Mouse (Mus musculus): ENCODE measurements around the gene Lhx9.
A peak's percentile ranks its signal among the peaks of the same experiment; 100 is the strongest.

The Lhx9 gene

DNA sequence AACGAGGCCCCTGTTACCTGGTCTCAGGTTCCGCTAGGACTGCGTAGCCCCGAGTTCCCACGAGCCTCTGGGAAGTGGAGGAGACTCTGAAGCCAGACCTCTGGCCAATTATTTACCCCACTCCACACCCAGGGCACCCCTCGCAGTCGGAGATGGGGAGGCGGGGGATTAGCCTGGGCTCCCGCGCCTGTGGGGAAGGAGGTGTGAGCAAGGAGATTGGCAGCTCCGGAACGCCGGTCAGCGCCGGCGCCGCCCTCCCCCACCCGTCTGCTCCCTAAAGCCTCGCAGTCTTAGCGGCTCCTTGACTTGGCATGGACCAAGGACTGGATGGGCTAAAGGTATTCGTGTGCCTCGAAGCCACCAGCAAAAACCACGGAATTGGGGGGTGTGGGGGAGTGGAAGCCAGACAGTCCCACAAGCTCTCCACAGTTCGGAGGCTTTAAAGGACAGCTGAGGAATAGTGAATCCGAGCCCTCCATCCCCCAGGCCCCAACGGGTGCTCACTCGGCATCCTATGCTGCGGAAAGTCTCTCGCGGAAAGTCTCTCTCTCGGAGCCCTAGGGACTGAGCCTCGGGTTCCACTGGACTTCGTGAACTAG lies at the start of gene Lhx9:
Gene Lhx9 (minus strand): TSS at position 67 of the 599 bp plus-strand sequence.
- DNase-seq (ENCODE audit: low spot score in 2 of 2): no peak

DNA sequence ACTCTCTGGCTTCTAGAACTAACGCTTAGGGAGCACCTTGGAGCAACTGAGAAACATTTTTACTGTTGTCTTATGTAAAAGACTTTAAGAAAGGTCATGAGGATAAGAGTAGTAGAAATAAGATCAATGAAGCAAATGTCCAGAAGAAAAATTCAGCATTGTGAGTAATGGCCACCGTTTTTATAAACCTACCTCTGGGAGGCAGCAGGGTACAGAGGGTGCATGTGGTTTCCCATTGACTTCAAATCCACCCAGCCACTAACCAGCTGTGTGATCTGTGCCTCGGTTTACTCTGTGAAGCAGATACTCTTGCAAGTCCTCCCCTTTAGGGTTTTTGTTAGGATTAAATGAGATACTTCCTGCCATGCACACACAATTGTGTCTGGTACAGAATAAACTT lies 47.7 kb upstream of the Lhx9 start:
- DNase-seq (ENCODE audit: low spot score in 2 of 2): no peak

DNA sequence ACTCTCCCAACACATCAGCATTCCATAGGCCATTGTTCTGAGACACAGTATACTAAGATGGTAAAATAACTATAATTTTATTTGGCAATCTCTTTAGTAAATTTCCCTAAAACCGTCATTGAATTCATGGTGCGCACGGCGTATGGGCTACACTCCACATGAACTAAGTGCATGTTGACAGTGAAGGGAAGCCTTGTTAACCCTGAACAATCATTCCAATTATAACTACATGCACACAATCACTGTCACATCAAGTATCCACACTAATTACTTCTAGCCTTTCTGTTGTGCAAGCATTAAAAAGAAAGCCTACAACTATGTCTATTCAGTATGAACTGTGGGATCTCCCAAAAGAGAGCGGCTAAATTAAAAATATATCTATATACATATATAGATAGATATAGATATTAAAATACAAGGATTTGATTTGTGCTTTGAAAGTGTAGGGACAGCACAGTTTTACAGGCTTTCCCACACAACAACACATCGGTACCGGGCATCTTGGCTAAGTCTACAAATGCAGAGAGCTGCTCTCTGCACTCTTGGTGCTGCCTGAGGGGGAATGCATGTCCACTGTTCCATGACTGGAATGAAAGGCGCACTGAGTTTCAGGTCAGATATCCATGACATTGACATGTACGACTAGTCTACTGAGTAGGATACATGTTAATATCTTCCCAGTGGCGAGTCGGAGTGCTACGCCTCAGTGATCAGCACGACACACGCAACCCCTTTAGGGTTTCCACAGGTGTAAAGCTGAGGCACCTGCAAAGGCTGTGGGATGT lies 29.3 kb upstream of the Lhx9 start:
- no peak for DNase-seq (ENCODE audit: low spot score in 2 of 2)

DNA sequence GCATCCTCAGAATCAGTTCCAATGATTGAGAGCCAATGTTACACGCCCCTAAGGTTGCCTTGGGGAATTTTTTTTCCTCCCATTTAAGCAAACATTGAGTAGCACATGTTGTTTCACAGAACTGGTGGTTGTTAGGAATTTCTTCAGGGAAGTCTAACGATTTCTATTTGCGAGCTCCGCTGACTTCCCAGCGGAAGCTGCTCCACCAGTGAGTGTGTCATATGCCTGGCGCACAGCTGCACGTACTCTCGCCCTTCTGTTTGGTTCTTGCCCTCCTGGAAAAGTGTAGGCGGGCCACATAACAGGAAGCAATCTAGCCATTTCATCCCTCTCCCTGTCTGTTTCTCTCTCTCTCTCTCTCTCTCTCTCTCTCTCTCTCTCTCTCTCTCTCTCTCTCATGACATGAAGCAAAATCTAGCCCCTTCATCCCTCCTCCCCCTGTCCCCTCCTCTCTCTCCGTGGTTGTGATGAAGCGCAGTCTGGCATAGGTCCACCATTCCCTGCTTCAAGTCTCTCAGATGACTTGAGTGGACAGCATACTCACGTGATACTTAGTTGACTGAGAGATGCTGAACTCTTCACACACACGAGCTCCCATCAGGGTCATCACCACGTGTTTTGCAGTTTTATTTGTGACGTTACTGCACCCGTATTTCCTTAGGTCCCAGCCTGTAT lies 28.1 kb upstream of the Lhx9 start:
- DNase-seq (ENCODE audit: low spot score in 2 of 2): no peak

DNA sequence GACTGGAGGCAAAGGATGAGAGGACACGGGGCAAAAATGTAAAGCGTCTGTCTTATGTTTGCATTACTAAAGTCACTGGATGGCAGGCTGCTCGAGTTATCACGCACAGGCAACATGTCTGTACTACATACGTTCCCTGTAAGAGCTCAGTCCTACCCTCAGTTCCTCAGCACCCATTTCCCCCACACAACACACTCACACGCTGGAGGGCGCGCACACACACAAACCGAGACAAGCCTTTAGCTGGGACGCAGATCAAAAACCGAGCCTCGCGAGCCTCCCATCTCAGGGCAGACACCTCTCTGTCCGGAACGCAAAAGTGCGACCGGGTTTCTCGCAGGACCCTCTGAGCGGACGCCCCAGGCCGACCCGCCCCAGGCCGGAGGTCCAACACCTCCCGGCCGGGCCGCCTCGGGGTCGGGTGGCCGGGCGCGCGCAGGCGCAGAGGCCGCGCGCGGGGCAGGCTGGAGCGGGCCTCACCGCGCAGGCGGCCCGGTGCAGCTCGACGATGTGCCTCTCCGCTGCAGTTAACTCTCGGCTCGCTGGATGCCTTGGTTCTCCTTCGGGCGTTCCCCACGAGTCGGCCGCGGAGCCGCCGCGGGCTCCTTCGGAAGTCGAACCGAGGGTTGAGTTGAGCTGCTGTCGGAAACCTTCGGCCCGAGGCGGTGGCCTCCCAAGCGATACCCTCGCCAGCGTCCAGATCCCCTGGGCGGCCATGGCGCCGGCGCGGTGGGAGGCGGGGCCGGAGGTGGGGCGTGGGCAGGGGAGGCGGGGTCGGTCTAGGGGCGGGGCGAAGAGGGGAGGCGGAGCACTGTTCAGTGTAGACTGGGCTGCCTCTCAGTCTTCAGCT lies 7.9 kb upstream of the Lhx9 start, which contains the start of gene 2310009B15Rik:
Gene 2310009B15Rik (minus strand): TSS at position 752 of the 850 bp plus-strand sequence.
- peak; percentile 65 to 68 for DNase-seq (ENCODE audit: low spot score in 2 of 2)

DNA sequence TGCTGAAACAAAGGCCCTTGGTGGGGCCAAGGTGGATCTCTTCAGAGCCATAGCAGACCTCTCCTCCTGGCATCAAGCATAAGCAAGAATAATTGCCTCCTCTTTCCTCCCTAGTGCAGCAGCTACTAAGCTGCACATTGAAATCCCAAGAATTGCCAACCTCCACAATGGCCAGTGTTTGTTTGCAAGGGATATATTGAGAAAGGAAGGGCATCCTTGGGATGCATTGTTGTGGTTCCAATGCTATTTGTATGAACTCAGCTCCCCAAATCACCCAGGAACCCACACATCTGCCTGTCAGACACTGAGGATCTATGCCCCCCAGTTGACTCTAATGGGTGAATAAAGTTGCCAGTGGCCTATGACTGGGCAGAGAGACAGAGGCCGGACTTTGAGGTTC lies 2.4 kb upstream of the Lhx9 start:
- DNase-seq (ENCODE audit: low spot score in 2 of 2): no peak

DNA sequence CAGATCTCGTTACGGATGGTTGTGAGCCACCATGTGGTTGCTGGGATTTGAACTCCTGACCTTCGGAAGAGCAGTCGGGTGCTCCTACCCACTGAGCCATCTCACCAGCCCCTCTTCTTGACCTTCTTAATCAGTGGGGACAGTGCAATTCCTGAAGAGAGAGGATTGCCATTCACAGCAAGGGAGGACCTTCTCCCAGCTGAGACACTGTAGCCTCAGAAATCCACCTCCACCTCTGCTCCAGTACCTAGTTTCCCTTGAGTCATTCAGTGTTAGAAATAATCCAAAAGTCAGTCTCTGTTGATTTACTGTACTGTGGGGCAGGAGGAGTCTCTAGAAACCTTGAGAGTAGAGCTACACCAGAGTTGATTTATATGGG lies 1.8 kb upstream of the Lhx9 start:
- no peak for DNase-seq (ENCODE audit: low spot score in 2 of 2)

DNA sequence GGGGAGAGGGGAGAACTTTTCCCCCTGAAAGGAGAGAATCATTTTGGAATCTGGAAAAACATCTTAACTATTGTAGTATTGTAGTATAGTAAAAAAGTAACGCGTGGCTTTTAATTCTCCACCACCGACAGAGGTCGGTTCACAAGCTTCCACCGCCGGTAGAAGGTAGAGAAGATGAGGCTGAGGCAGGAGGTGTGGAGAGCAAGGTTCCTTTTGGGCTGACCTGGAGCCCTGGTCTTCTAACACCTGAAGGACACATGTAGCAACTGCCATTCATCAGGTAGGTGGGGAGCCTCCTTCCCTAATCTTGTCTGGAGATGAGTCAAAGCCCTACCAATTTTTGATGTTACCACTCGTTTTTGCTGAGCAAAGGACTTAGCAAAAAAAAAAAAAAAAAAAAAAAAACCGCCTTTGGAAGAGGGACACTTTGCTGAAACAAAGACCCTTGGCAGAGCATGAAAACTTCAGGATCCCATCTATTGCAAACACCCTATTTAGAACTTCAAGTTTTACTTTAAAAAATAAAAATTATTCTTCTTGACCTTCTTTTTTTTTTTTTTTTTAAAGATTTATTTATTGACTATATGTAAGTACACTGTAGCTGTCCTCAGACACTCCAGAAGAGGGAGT lies 1.3 kb upstream of the Lhx9 start:
- no peak for DNase-seq (ENCODE audit: low spot score in 2 of 2)

DNA sequence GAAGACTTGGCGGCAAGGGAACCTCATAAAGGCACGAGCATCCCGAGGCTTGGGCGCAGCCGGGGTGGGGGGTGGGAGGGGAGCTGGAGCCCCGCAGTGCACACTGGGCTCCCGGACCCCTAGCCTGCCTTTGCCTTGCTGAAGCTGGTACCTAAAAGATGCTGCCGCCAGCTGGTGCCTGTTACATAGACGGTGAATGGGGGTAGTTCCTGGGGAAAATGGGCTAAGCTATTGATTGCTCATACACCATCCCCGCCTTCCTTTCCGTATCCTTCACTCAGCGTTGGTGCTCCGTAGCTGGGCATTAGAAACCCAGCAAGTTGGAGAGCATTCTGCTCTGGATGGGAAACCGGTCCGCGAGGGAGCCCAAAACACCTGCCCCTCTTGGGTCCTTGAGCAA lies 351 bp downstream of the Lhx9 start:
- DNase-seq (ENCODE audit: low spot score in 2 of 2): no peak

DNA sequence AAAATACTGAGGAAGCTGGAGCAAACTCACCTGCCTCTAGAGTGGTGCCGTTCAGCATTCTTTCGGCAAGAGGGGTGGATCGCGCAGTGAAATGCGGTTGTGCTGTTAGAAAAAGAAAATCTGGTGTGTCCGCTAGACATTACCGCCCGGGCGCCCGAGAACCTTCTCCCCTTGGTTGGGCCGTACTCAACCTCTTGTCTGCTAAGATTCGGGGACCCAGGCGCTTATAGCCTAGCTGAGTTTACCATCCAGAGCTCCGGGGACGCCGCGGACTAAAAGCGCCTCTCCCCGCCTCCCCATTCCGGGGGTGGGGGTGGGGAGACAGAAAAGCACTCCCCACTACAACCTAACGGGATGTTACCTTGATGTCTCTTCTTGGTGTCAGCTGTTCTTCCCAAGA lies 1.2 kb downstream of the Lhx9 start:
- no peak for DNase-seq (ENCODE audit: low spot score in 2 of 2)

DNA sequence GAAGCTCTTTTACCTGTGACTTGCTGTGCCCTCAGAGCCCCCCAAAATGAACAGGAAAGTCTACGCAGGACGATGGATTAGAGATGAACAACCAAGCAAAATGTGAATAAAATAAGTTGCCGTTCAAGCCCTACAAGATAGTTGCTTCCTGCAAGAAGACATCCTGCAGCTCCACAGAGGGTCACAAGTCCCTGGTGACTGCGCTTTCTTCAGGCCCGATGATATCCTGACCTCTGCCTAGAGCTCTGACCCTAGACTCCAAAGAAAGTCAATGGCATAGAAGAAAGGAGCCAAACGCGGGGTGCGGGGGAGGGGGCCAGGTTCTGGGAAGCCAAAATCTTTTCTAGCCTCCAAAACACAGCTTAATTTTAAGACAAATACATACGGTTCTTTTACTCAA lies 1.8 kb downstream of the Lhx9 start:
- DNase-seq (ENCODE audit: low spot score in 2 of 2): no peak

DNA sequence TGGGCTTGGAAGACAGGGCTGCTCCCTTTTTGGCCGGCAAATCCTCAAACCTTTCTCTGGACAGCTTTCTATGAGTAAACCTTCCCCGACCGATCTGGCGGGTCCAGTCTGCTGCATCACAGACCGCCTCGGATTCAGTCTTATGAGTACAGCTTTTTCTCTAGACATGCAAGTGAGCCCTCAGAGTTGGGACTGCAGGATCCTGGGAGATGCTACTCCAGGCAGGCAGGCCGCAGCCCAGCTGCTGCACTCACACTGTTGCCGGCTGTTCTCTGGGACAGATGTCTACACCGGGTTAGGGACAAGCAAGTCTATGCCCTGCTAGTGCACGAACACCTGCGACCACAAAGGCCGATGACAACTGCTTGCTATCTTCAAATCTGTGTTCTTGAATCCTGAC lies 2.2 kb downstream of the Lhx9 start:
- no peak for DNase-seq (ENCODE audit: low spot score in 2 of 2)

DNA sequence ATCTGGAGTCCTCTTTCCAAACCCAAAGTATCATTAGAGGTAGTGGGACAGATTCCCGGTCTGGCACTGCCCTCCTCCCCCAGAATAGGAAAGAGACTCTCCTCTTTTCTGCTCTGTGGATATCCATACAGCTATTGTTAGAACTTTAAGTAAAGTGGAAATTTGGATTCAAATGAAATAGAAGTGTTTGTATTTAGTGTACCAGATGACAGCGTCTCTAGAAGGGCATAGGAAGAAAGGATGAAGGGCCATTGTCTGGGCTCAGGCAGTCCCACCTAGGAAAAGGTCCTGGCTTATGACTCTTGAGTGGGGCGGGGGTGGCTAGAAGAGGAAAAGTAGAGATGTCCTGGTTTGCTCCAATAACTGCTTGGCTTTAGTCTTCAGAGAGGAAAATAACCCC lies 2.9 kb downstream of the Lhx9 start:
- no peak for DNase-seq (ENCODE audit: low spot score in 2 of 2)

DNA sequence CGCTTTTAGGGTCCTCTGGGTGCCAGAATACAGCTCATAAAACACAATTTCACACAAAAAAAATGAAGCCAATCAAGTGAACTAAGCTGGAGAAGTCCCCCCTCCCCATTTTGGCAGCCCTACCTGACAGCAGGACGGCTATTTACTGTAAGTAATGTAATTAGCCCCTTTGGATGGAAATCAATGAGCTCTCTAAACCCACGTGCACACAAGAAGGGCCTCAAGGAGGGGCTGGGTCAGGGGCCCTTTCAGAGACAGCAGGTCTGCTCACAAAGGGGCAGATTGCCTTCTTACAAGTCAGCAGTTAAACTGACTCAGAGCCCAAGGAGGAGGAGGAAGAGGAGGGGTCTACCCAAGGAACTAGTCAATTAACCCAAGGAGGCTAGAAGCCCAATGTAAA lies 4.2 kb downstream of the Lhx9 start:
- DNase-seq (ENCODE audit: low spot score in 2 of 2): no peak

DNA sequence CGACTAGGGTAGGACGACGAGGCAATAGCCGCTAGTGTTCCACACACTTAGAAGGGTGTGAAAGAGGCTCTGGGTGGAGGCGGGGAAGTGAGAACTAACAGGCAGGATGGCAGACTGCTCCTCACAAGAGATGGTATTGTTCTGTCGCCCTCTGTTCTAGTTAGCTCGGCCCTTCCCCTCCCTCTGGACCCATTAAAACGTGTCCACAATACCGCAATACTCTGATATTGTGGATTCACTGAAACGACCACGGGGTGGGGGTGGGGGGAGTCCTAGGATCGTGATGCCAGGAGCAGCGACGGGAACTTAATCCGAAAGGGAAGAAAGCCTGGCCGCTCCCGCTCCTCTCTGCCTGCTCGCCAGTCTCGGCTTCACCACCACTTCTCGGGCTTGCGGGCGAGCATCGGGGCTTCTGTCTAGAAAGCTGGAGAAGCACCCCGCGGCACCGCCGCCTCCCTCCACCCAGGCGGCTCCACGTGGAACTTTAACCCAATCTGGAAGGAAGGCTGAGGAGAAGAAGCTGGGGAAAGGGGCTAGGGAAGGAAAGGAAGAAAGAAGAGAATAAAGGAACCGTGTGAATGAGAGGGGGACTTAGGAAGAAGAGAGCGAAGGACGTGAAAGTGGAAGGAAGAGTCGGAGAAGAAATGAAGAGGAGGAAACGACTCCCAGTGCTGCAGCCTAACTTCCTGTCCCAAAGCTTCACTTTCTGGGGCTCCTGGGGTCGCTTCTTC lies 4.9 kb downstream of the Lhx9 start:
- no peak for DNase-seq (ENCODE audit: low spot score in 2 of 2)

DNA sequence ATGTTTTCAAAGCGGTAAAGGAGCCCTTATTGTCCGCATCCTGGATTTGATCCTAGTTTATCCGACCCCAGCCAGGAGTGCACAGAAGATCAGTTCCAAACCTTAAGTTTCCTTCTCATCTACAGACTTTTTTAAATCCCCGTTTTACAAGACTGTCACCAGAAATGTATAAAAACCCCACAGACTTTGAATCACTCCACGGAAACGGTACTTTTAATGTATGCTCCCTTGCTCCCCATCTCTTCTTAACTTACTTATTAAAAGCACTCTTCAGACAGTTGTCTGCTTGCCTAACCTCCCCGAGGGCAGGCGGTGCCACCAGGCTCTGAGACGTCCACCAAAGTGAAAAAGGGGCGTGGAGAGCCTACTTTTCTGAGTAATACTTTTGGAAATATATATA lies 5.6 kb downstream of the Lhx9 start:
- DNase-seq (ENCODE audit: low spot score in 2 of 2): no peak

DNA sequence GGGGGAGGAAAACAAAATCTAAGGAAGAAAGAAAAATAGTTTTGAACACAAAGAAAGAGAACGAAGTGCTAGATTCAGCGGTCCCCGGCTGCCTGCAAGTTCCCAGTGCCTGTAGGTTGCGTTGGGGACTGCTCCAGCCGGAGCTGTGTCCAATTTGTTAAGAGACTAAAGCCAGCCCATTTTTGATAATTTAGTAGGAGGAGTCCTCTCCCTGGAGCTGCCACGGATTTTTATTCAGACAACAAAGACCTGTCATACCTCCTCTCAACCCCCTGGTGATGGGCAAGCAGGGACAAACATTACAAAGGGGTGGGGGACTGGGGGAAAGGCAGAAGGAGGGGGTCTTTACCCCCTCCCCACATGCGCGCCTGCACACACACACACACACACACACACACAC lies 6.1 kb downstream of the Lhx9 start:
- no peak for DNase-seq (ENCODE audit: low spot score in 2 of 2)

DNA sequence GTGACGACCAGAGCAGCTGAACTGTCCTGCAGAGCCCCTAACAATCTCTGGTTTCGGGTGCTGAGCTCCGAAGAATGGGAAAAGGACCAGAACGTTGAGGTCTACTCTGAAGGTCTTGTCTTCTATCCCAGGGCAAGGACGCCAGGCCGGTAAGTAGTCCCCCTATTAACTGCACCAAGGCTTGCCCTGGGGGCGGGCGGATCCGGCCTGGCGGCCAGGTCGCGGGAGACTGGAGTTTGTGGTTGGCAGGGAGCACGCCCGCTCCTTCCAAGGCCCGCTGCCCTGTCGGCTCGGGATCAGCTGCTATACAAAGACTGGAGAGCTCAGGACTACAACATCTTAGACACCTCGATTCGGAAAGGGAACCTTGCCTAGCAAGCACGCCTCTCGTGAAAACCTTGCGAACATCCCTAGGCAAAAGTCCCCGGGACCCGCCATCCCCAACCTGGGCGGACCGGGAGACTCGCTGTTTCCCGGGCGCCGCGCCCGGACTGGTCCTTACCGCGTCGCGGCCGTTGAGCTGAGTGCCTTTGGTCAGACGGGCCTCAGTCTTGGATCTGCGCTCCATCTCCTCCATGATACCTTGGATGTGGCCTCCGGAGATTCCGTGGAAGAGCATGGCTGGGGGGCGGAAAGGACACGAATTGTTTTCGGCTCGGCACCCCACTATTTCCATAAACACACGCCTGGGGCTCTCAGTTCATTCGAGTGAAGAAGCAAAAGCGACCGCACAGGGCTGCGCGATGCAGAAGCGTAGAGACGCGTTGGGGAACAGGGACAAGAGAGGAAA lies 6.9 kb downstream of the Lhx9 start:
- no peak for DNase-seq (ENCODE audit: low spot score in 2 of 2)

DNA sequence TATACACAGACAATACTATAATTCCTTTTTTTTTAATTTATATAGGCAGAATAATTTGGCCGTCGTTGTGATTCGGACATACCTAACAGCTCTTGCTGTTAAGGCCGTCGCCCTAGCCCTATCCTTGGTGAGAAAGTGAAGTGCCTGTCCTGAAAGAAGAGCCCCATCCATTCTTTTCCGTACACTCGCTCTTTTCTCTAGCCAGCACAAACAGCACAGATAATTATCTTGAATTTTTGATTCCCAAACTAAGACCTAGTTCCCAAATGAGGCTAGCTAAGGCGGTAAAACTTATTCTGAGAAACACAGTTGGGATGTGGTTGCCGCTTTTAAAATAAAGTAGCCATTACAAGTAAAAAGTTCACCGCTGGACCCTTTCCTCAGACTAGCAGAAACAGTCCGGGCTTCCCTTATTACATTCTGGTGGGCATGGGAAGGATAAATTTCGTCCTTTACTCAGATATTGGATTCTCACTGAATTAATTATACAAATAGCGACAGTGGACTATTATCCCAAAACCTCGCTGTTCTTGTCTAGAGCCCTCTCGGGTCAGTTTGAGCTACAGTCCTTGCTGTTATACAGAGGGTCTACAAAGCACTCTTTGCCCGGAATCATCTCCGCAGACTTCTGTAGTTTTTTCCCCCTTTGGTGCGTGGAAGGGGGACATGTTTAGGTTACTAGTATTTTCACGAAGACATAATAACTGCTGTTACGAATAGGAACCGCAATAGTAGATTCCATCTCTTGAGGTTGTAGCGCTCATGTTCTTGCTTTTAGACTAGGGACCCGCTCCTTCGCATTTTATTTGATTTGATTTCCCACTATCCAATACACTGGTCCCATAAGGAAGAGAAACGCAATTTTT lies 7.7 kb downstream of the Lhx9 start:
- DNase-seq (ENCODE audit: low spot score in 2 of 2): no peak

All from spleen, postnatal 14 days (tissue).